Mouse (Mus musculus): ENCODE measurements around the gene Ipo11. TPM values are rescaled to one million over a fixed set of nuclear protein-coding genes. Genes with fewer than 3 reads are reported as not detected.

Gene Ipo11
- polyA plus RNA-seq (2021) = 29.7 TPM

DNA sequence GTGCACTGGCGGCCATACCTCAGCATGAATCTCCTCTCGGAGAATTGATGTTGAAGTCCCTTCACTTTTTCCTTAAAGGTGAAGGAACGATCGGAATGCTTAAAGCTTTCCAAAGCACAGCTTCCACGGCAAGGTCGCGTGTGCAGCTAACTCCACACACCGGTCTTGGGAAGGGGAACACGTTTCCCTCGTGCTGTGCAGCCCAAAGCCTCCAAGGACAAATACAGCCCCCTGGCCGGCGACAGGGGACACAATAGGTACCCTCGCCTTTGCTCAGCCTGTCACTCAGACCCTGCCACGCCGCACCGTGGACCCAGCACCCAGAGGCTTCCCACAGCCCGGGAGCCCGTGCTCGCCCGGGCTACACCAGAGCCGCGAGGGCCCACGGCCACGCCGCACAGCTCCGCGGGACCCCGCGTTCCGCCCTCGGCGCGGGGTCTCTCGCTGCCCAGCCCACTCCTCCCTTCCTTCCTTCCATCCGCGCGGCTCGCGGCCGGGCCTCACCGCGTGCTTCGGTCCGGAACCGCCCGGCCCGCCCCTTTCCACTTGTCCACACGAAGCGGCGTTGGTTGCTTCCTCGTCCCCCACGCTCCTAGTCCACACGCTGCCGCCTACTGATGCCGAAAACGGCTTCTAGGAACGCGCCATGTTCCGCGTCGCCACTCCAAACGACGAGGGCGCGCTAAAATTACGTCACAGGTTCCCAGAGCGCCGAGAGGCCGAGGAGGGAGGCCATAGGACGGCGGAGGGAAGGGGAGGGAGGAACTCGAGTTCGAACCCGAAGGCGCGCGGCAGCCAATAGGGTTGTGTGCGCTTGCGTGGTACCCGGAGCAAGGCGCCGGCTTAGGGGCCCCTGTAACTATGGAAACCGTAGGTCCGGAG lies at the start of gene Ipo11:
TSS of gene Ipo11 (minus strand) at position 703 of the 882 bp plus-strand sequence.
- in situ Hi-C loops (cut with MboI; ENCODE audit: low pct_unique_long_range_greater_than_20kb) = no loop called here
- ATAC-seq = peak; percentile 97
- H3K27me3 ChIP-seq = no peaks in the 10 kb centered on the region
- CTCF ChIA-PET = interaction anchor here (1.5 to 2.0 kb wide), 2 partner anchors 9 to 18 kb away, joined by 5 to 6 read pairs; no protein-coding TSS in a partner anchor
- POLR2A ChIA-PET = interaction anchor here (0.5 to 1.1 kb wide), 2 partner anchors 10 to 27 kb away, joined by 3 to 6 read pairs; no protein-coding TSS in a partner anchor
- no peak for TF ChIP-seq CTCF (IDR thresholded peaks at IDR 0.05)
- DNase-seq (ENCODE audit: low read depth, low spot score) = peak; percentile 64

DNA sequence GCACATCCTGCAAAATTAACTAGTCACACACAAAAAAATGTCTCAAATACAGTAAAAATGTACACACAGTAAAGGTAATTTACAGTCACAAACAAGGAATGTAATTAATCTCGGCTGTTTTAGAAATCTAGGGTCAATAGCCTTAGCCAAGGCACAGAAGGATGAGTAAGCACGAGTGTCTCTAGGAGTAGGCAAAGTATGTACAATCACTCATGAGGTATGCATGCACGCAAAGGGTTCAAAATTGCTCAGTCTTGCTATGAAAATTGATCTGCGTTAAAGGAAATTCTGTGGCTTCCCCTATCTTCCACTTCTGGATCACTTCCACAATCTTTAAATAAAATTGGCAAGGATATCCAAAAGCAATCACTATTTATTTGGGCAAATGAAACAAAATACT lies 24.7 kb upstream of the Ipo11 start:
- in situ Hi-C loops (cut with MboI; ENCODE audit: low pct_unique_long_range_greater_than_20kb) = no loop called here
- ATAC-seq = peak; percentile 57
- TF ChIP-seq CTCF (IDR thresholded peaks at IDR 0.05) = no peak
- no peaks in the 10 kb centered on the region for H3K27me3 ChIP-seq
- ChIA-PET CTCF (interaction anchor here (1.1 to 2.4 kb wide), 2 partner anchors 12 to 22 kb away, joined by 3 to 11 read pairs; no protein-coding TSS in a partner anchor), POLR2A (no interaction called here)
- no peak for DNase-seq (ENCODE audit: low read depth, low spot score)

DNA sequence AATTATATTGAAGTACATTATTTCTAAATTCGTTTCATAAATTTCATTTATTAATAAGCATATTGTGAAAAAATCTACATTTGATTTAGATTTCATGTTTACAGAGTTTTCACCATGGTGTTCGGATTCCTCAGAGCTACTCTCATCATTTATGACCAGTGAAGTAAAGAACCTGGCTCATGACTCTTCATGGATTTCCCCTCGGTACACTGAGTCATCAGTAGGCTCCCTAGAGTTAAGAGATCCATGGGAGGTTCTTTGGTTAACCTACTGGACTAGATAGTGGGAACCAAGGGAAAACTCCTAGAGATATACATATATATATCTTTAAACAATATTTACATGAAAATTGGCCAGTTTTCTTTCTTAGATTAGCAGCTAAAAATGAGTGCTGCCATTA lies 23.8 kb upstream of the Ipo11 start:
- H3K27me3 ChIP-seq = no peaks in the 10 kb centered on the region
- ChIA-PET POLR2A (no interaction called here), CTCF (interaction anchor here (1.1 to 2.4 kb wide), 7 partner anchors 10 to 41 kb away, joined by 3 to 11 read pairs (median 3); no protein-coding TSS in a partner anchor)
- in situ Hi-C loops (cut with MboI; ENCODE audit: low pct_unique_long_range_greater_than_20kb) = no loop called here
- ATAC-seq (peak; percentile 85), DNase-seq (ENCODE audit: low read depth, low spot score) (no peak)
- TF ChIP-seq CTCF (IDR thresholded peaks at IDR 0.05) = no peak

DNA sequence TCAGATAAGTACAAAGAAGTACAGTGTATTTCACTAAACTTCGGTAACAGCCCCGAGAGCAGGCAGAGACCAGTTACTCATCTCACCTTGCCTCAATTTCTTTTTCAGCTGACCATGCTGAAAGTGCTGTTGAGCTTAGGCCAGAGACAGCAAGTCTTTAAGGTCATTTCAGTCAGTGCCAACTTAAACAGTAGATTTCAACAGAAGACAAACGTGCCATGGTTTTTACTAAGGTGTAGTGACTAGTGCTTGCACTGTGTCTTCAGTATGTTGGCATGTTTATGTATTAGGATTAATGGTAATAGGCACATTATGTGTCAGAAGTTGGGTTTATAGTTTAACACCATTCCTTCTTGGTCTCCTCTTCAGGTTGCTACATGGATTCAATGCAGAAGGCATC lies 21.5 kb upstream of the Ipo11 start:
- CTCF ChIA-PET = interaction anchor here (1.0 to 1.2 kb wide), 2 partner anchors 9 to 16 kb away, joined by 3 read pairs; no protein-coding TSS in a partner anchor
- in situ Hi-C loops (cut with MboI; ENCODE audit: low pct_unique_long_range_greater_than_20kb) = no loop called here
- ATAC-seq = no peak
- TF ChIP-seq CTCF (IDR thresholded peaks at IDR 0.05) = no peak
- no peak for DNase-seq (ENCODE audit: low read depth, low spot score)
- no peaks in the 10 kb centered on the region for H3K27me3 ChIP-seq
- POLR2A ChIA-PET = interaction anchor here (0.7 kb wide), 1 partner anchor 10 kb away, joined by 3 read pairs; no protein-coding TSS in a partner anchor

DNA sequence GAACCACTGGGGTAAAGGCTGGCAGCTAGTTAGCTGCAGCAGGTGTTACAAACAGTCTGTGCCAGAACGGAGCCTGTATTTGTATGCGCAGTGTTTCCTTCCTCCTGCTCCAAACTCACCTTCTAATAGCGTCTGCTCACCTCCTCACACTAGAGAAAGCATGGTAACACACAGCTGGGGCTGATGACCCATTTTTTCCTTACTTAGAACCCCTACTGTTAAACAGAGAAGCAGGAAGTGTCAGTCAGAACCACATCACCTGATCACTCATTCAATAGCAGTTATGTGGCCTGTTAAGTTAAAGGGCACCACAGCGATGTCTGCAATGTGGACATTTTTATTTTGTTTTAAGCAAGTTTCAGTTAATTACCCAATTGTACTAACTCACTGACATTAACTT lies 20.8 kb upstream of the Ipo11 start:
- ChIA-PET POLR2A (interaction anchor here (0.7 kb wide), 1 partner anchor 9 kb away, joined by 3 read pairs; no protein-coding TSS in a partner anchor), CTCF (interaction anchor here (1.0 to 1.2 kb wide), 2 partner anchors 8 to 17 kb away, joined by 3 read pairs; no protein-coding TSS in a partner anchor)
- H3K27me3 ChIP-seq = no peaks in the 10 kb centered on the region
- ATAC-seq = no peak
- TF ChIP-seq CTCF (IDR thresholded peaks at IDR 0.05) = no peak
- DNase-seq (ENCODE audit: low read depth, low spot score) = no peak
- in situ Hi-C loops (cut with MboI; ENCODE audit: low pct_unique_long_range_greater_than_20kb) = no loop called here

DNA sequence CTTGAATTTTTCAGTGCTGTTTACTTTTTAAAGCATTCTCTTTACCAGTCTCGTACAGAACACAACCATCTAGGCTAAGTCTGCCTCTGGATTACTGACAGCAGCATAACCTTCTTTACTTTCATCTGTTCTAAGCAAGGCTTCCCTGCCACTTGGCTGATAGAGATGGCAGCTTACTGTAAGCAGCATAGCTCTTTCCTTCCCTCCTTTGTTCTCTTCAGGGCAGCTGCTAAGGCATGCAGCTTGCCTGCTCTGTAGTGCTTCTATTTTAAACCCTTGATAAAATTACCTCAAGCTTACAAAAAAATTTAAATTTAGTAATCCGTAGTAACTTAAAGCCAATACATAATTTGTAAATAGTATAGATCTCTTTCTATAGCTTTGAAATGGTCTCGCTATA lies 18.1 kb upstream of the Ipo11 start:
- DNase-seq (ENCODE audit: low read depth, low spot score) (no peak), ATAC-seq (no peak)
- ChIA-PET POLR2A (no interaction called here), CTCF (interaction anchor here (0.8 to 1.4 kb wide), 3 partner anchors 10 to 145 kb away, joined by 3 read pairs; no protein-coding TSS in a partner anchor)
- no peak for TF ChIP-seq CTCF (IDR thresholded peaks at IDR 0.05)
- no peaks in the 10 kb centered on the region for H3K27me3 ChIP-seq
- in situ Hi-C loops (cut with MboI; ENCODE audit: low pct_unique_long_range_greater_than_20kb) = no loop called here

DNA sequence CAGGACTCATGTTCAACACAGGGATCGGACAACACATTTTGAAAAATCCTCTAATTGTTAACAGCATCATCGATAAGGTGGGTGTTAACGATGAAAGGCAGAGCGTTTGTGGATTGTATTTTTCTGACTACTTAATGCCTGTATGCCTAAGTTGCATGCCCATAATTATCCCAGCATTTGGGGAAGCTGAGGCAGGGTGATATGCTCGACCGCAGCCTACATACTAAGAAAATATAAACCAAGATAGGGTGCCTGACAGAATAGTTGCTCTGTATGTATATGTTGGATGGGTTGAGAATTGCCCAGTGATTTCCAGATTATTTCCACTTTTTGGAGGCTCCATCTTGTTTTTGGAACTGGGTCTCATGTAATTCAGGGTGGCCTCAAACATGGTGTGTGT lies 10.8 kb upstream of the Ipo11 start:
- DNase-seq (ENCODE audit: low read depth, low spot score) (no peak), ATAC-seq (no peak)
- ChIA-PET CTCF (no interaction called here), POLR2A (no interaction called here)
- no peaks in the 10 kb centered on the region for H3K27me3 ChIP-seq
- TF ChIP-seq CTCF (IDR thresholded peaks at IDR 0.05) = no peak
- in situ Hi-C loops (cut with MboI; ENCODE audit: low pct_unique_long_range_greater_than_20kb) = no loop called here

DNA sequence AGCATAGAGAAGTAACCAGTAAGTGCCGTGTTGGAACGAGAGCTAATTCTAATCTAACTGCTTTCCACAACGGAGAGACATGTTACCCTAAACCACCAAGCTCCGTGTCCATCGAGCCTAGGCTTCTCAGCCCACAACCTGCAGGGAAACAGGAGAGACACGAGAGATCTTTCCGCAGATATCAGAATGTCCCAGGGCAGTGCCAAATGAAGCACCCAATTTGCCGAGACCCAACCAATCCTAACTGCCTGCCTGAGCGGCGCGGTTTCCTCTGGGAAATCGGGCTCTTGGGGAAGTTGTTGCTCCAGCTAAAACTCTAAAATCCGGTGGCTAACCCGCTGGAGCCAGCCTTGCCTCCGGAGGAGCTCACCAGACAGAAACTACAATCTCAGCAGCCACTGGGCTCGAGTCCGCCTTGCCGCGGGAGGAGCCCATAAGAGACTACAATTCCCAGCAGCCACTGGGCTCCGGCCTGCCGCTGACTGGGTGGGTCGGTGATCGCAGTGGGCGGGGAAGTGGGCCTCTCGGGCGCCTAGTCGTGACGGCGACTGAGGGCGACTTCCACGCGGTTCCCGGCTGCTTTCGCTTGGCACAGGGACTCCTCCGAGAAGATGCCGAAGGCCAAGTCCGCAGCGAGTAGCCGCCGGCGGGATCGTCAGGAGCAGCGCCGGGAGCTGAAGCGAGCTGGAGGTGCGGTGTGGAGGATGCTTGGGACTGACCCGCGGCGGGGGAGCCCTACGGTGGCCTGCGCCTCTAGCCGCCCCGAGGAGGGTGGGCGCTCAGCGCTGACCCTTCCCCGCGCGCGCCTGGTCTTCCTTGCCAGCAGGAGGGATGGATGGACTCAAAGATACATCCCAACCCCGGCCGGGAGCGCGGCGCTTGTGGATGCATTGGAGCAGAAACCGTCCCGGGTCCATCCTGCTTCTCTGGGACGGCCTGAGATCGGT lies 10.1 kb upstream of the Ipo11 start, which contains the start of gene Dimt1:
TSS of gene Dimt1 (plus strand) at position 534 of the 947 bp plus-strand sequence.
- TF ChIP-seq CTCF (IDR thresholded peaks at IDR 0.05) = no peak
- no peaks in the 10 kb centered on the region for H3K27me3 ChIP-seq
- peak; percentile 99 for ATAC-seq
- DNase-seq (ENCODE audit: low read depth, low spot score) = peak; percentile 64
- POLR2A ChIA-PET = interaction anchor here (0.5 kb wide), 1 partner anchor 11 kb away, joined by 6 read pairs; no protein-coding TSS in a partner anchor
- in situ Hi-C loops (cut with MboI; ENCODE audit: low pct_unique_long_range_greater_than_20kb) = no loop called here
- CTCF ChIA-PET = interaction anchor here (0.9 kb wide), 1 partner anchor 11 kb away, joined by 3 read pairs; no protein-coding TSS in a partner anchor

DNA sequence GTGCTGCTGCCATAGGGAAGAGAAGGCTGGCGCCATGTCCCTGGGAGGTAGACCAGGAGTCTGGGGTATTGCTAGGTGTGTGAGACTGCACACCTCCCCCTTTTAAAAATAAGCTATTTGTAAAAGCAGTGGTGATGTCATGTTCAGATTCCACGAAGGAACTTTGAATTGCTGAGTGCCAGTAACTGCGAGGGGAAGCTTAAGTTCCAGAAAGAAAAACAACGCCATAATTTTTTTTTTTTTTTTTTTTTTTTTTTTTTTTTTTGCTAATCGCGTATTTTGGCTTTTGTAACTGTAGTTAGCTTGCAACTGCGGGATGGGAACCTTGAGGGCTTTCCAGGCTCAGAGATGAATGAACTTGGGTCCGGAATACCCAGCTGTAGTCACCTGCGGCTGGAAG lies 8.8 kb upstream of the Ipo11 start:
- ATAC-seq (no peak), DNase-seq (ENCODE audit: low read depth, low spot score) (no peak)
- TF ChIP-seq CTCF (IDR thresholded peaks at IDR 0.05) = no peak
- in situ Hi-C loops (cut with MboI; ENCODE audit: low pct_unique_long_range_greater_than_20kb) = no loop called here
- ChIA-PET POLR2A (interaction anchor here (0.5 kb wide), 1 partner anchor 64 kb away, joined by 3 read pairs; no protein-coding TSS in a partner anchor), CTCF (interaction anchor here (1.7 kb wide), 1 partner anchor 10 kb away, joined by 6 read pairs; no protein-coding TSS in a partner anchor)
- H3K27me3 ChIP-seq = no peaks in the 10 kb centered on the region

DNA sequence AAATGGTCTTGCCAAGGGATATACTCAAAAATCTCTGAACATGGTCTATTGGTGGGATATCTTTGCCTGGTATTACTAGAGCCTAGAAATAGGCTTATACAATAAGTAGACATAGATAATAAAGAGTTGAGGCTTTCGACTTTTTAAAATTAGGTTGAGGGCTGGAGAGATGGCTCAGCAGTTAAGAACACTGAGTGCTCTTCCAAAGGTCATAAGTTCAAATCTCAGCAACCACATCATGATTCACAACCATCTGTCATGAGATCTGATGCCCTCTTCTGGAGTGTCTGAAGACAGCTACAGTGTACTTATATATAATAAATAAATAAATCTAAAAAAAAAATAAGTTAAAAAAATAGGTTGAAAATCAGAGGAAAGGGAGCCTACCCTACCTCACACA lies 6.0 kb upstream of the Ipo11 start:
- no peak for DNase-seq (ENCODE audit: low read depth, low spot score)

More for the DNA sequence above, 6.0 kb upstream of the Ipo11 start:
- ATAC-seq = no peak
- CTCF ChIA-PET = interaction anchor here (1.3 kb wide), 1 partner anchor 159 kb away, joined by 3 read pairs; no protein-coding TSS in a partner anchor
- no peak for TF ChIP-seq CTCF (IDR thresholded peaks at IDR 0.05)
- no peaks in the 10 kb centered on the region for H3K27me3 ChIP-seq
- POLR2A ChIA-PET = no interaction called here
- in situ Hi-C loops (cut with MboI; ENCODE audit: low pct_unique_long_range_greater_than_20kb) = loop anchor here (5.0 kb wide), 1 partner anchor 160 kb away; no protein-coding TSS in a partner anchor

Measured in Patski (cell line).